Mouse (Mus musculus): Measurements from ENCODE around the gene Phox2b. TPM values are rescaled to one million over a fixed set of nuclear protein-coding genes. Genes with fewer than 3 reads are reported as not detected.

The Phox2b gene
- polyA plus RNA-seq, 1 experiment from 2014 or later: 2.2 TPM

DNA sequence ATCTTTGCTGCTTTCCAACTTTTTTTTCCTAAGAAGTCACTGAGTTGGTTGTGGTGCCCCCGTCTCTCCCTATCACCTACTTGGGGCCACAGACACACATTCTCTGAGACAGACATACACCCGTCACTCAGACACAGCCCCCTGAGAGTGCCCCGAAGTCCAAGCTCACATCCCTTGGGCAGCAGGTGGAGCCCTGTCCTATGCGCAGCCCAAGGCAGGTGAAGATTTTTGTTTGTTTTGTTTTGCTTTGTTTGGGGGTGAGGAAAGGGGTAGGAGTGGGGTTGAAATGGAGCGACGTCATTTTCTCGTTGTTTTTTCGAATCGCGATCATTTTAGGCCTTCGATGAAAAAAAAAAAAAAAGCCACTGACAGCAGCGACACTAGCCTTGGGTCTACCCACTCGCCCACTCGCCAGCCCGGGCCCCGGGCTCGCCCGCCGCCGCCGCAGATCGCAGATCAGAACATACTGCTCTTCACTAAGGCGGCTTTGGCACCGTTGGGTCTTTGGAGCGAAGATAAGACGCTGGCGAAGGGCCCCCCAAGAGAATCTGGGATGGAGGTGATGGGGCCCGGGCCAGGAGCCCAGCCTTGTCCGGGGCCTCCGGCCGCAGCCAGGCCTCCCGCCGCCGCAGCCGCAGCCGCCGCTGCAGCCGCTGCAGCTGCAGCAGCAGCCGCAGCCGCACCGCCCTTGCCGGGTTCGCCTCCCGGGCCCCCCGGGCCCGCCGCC, 3.3 kb downstream of the Phox2b start:
- Histone ChIP-seq H3K36me3 (ENCODE audit: control insufficient read depth, insufficient read depth, low read length) (no peaks in the 10 kb centered on the region), H3K9ac (replicated peaks; ENCODE audit: low read length) (no peak overlapping the region), H3K4me3 (replicated peaks; ENCODE audit: low read depth, low read length) (peak overlapping the region; percentile 17; the same call in 1 of the 2 replicates), H3K27ac (replicated peaks; ENCODE audit: low read depth, low read length) (no peak overlapping the region), H3K27me3 (ENCODE audit: control insufficient read depth, insufficient read depth, low read length) (peaks cover 88% of the 10 kb centered on the region), H3K9me3 (ENCODE audit: control insufficient read depth, low read length) (no peaks in the 10 kb centered on the region), H3K4me1 (ENCODE audit: control insufficient read depth, insufficient read depth, low read length) (no peaks in the 10 kb centered on the region), H3K4me2 (ENCODE audit: low read length) (peak overlapping the region; percentile 39)
- WGBS: under 1% methylated on average over 43 of the region's 47 CpGs
- DNase-seq (no peak), ATAC-seq (ENCODE audit: low FRiP score, low TSS enrichment) (no peak)

DNA sequence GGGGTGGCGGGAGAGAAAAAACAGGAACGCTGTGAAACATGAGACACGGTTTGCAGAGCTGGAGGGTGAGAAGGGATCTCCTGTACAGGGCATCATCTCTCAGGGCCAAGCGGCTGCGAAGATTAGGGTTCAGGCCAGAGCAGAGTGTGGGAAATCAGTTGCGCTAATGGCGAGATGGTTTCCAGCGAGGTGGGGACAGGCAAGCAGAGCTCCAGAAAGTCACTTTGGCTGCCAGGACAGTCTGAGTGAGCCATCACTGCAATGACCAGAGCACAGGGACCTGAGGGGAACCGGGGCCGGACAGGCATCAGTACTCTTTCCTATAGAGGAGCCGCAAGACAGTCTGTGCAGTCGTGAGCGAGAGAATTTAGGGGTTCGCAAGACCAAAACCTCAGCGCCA, 3.9 kb downstream of the Phox2b start:
- Histone ChIP-seq H3K4me3 (replicated peaks; ENCODE audit: low read depth, low read length) (no peak overlapping the region), H3K9ac (replicated peaks; ENCODE audit: low read length) (no peak overlapping the region), H3K27me3 (ENCODE audit: control insufficient read depth, insufficient read depth, low read length) (peaks cover 88% of the 10 kb centered on the region), H3K9me3 (ENCODE audit: control insufficient read depth, low read length) (no peaks in the 10 kb centered on the region), H3K4me2 (ENCODE audit: low read length) (no peak overlapping the region), H3K4me1 (ENCODE audit: control insufficient read depth, insufficient read depth, low read length) (no peaks in the 10 kb centered on the region), H3K27ac (replicated peaks; ENCODE audit: low read depth, low read length) (no peak overlapping the region), H3K36me3 (ENCODE audit: control insufficient read depth, insufficient read depth, low read length) (no peaks in the 10 kb centered on the region)
- WGBS: under 1% methylated on average over 15 of the region's 15 CpGs
- DNase-seq: peak; percentile 31
- ATAC-seq (ENCODE audit: low FRiP score, low TSS enrichment): no peak

DNA sequence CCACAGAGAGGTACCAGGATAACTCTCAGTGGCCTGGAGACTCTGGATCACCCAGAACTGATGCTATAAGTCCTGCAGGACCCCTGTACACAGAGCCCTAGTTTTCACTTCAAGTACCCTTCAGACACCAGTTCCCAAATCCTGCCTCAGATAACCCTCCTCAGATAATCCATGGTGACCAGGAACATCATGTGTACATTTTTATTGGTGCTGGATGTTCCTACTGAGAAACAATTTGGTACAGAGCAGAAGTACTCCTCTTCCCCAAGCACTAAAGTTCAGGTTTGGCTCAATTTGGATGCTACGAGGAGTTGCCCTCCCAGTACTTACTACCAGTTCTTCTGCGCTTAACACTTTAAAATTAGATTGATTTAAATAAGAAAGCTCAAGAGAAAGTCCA, 5.1 kb downstream of the Phox2b start:
- H3K27me3 ChIP-seq (ENCODE audit: control insufficient read depth, insufficient read depth, low read length): peaks cover 85% of the 10 kb centered on the region
- WGBS: 15% methylated on average over 2 of the region's 2 CpGs
- H3K9me3 ChIP-seq (ENCODE audit: control insufficient read depth, low read length): no peaks in the 10 kb centered on the region
- no peak overlapping the region for H3K27ac ChIP-seq (replicated peaks; ENCODE audit: low read depth, low read length)
- H3K36me3 ChIP-seq (ENCODE audit: control insufficient read depth, insufficient read depth, low read length): no peaks in the 10 kb centered on the region
- no peak overlapping the region for H3K4me2 ChIP-seq (ENCODE audit: low read length)
- ATAC-seq (ENCODE audit: low FRiP score, low TSS enrichment) (no peak), DNase-seq (no peak)
- H3K4me1 ChIP-seq (ENCODE audit: control insufficient read depth, insufficient read depth, low read length): no peaks in the 10 kb centered on the region
- no peak overlapping the region for H3K4me3 ChIP-seq (replicated peaks; ENCODE audit: low read depth, low read length)
- H3K9ac ChIP-seq (replicated peaks; ENCODE audit: low read length): no peak overlapping the region

DNA sequence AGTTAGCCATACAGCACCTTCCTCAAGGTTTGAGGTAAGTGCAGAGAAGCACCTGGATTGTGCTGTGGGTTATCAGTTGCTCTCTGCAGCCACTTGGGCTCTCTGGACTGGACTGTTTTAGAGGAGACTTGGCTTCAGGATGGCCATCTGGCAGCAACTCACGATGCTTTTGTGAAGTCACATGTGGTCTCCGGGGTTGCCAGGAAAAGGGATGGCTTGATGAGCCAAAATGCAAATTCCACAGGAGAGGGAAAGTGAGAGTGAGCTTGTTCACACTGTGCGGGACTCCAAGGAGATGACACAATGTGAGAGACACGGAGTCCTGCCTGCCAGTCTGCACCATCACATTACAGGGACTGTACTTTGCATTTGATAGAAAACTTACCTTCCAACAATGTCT, 7.3 kb downstream of the Phox2b start:
- 21% methylated on average over 4 of the region's 4 CpGs for WGBS
- Histone ChIP-seq H3K4me1 (ENCODE audit: control insufficient read depth, insufficient read depth, low read length) (no peaks in the 10 kb centered on the region), H3K36me3 (ENCODE audit: control insufficient read depth, insufficient read depth, low read length) (no peaks in the 10 kb centered on the region), H3K9me3 (ENCODE audit: control insufficient read depth, low read length) (no peaks in the 10 kb centered on the region), H3K9ac (replicated peaks; ENCODE audit: low read length) (no peak overlapping the region), H3K27ac (replicated peaks; ENCODE audit: low read depth, low read length) (no peak overlapping the region), H3K27me3 (ENCODE audit: control insufficient read depth, insufficient read depth, low read length) (peaks cover 67% of the 10 kb centered on the region), H3K4me2 (ENCODE audit: low read length) (no peak overlapping the region), H3K4me3 (replicated peaks; ENCODE audit: low read depth, low read length) (no peak overlapping the region)
- peak; percentile 62 for DNase-seq
- ATAC-seq (ENCODE audit: low FRiP score, low TSS enrichment): 0 out of 2 replicates have a peak, but pooled peaks have one; percentile 31

DNA sequence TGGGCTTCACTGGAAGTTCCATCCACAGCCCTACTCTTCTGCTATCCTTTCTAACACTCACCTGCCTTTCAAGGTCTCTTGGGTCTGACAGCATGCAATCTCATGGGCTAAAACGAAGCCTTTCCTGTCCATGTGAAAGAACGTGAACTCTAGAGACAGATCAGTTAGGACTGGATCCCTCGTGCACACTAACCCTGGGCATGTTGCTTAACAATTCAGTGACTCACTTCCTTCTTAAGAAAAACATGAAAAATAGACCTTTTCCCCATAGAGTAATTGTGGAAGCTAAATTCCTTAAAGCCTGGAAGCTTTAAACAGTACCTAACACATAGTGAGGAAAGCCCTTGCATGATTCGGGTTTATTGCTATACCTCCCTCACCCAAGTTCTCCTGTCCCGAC, 8.2 kb downstream of the Phox2b start:
- H3K4me3 ChIP-seq (replicated peaks; ENCODE audit: low read depth, low read length): no peak overlapping the region
- H3K27me3 ChIP-seq (ENCODE audit: control insufficient read depth, insufficient read depth, low read length): peaks cover 61% of the 10 kb centered on the region
- no peaks in the 10 kb centered on the region for H3K36me3 ChIP-seq (ENCODE audit: control insufficient read depth, insufficient read depth, low read length)
- ATAC-seq (ENCODE audit: low FRiP score, low TSS enrichment) (no peak), DNase-seq (no peak)
- WGBS: 78% methylated on average over 5 of the region's 5 CpGs
- no peak overlapping the region for H3K27ac ChIP-seq (replicated peaks; ENCODE audit: low read depth, low read length)
- H3K9ac ChIP-seq (replicated peaks; ENCODE audit: low read length): no peak overlapping the region
- H3K4me2 ChIP-seq (ENCODE audit: low read length): no peak overlapping the region
- no peaks in the 10 kb centered on the region for H3K9me3 ChIP-seq (ENCODE audit: control insufficient read depth, low read length)
- no peaks in the 10 kb centered on the region for H3K4me1 ChIP-seq (ENCODE audit: control insufficient read depth, insufficient read depth, low read length)

DNA sequence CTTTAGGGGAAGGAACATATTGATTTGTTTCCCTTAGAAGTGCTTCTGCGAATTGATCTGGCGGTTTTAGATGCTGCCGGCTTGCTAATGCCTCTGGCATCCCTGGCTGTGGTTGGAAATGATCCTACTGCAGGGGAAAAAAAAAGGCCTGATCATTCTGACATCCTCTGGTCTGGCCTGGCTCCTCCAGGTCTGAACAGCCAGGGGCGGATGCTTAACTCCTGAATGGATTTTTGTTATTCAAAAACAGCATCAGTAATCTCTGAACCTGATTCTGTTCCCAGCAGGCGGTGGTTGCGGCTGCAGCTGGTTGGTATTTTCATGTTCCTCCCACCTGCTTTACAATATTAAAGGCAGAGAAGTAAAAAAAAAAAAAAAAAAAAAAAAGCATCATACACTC, 16.0 kb downstream of the Phox2b start:
- ATAC-seq (ENCODE audit: low FRiP score, low TSS enrichment) (no peak), DNase-seq (peak; percentile 21)
- no peak overlapping the region for H3K4me3 ChIP-seq (replicated peaks; ENCODE audit: low read depth, low read length)
- no peaks in the 10 kb centered on the region for H3K4me1 ChIP-seq (ENCODE audit: control insufficient read depth, insufficient read depth, low read length)
- no peaks in the 10 kb centered on the region for H3K27me3 ChIP-seq (ENCODE audit: control insufficient read depth, insufficient read depth, low read length)
- WGBS: 29% methylated on average over 6 of the region's 6 CpGs
- H3K27ac ChIP-seq (replicated peaks; ENCODE audit: low read depth, low read length): no peak overlapping the region
- no peaks in the 10 kb centered on the region for H3K36me3 ChIP-seq (ENCODE audit: control insufficient read depth, insufficient read depth, low read length)
- no peaks in the 10 kb centered on the region; the same call in 1 of the 2 replicates for H3K9me3 ChIP-seq (ENCODE audit: control insufficient read depth, low read length)
- no peak overlapping the region for H3K9ac ChIP-seq (replicated peaks; ENCODE audit: low read length)
- no peak overlapping the region for H3K4me2 ChIP-seq (ENCODE audit: low read length)

DNA sequence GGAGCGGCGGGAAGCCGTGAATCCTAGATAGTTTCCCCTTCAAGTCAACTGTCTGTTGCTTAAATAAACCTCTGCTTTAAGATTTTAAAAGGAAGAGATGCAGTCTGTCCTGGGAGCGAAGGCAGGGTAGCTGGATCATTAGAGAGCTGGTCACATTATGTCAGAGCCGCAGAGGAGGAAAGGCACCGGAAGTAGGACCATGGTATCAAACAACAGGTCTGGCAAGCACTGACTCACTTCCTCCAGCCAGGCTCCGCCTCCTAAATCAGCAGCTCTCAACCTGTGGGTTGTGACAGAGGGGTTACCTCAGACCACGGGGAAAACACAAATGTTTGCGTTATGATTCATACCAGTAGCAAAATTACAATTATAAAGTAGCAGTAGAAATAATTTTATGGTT, 35.5 kb downstream of the Phox2b start:
- ATAC-seq (ENCODE audit: low FRiP score, low TSS enrichment) (no peak), DNase-seq (no peak)
- Histone ChIP-seq H3K9ac (replicated peaks; ENCODE audit: low read length) (no peak overlapping the region), H3K4me3 (replicated peaks; ENCODE audit: low read depth, low read length) (no peak overlapping the region), H3K27ac (replicated peaks; ENCODE audit: low read depth, low read length) (no peak overlapping the region), H3K27me3 (ENCODE audit: control insufficient read depth, insufficient read depth, low read length) (no peaks in the 10 kb centered on the region), H3K4me2 (ENCODE audit: low read length) (no peak overlapping the region), H3K9me3 (ENCODE audit: control insufficient read depth, low read length) (no peaks in the 10 kb centered on the region), H3K36me3 (ENCODE audit: control insufficient read depth, insufficient read depth, low read length) (no peaks in the 10 kb centered on the region), H3K4me1 (ENCODE audit: control insufficient read depth, insufficient read depth, low read length) (no peaks in the 10 kb centered on the region)
- 90% methylated on average over 9 of the region's 9 CpGs for WGBS

DNA sequence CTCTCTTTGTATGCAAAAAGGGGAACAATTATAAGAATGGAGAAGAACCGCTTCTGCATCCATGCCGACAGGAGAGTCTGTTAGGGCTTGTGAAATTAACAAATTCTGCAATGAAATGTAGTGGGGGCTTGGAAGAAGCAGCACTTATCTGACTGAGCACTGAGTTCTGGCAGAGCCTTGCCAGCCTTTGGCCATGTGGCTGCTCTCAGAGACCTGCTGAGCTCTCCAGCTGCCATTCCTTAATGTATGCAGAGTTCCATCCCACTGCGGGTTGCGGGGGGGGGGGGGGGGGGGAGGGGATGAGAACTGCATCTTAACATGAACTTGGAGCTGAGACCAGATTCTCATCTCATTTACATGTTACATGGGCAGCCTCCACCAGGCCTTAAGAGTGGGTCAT, 38.6 kb downstream of the Phox2b start:
- ATAC-seq (ENCODE audit: low FRiP score, low TSS enrichment): no peak
- Histone ChIP-seq H3K27ac (replicated peaks; ENCODE audit: low read depth, low read length) (no peak overlapping the region), H3K4me2 (ENCODE audit: low read length) (no peak overlapping the region), H3K27me3 (ENCODE audit: control insufficient read depth, insufficient read depth, low read length) (no peaks in the 10 kb centered on the region), H3K4me3 (replicated peaks; ENCODE audit: low read depth, low read length) (no peak overlapping the region), H3K9me3 (ENCODE audit: control insufficient read depth, low read length) (no peaks in the 10 kb centered on the region), H3K9ac (replicated peaks; ENCODE audit: low read length) (no peak overlapping the region), H3K4me1 (ENCODE audit: control insufficient read depth, insufficient read depth, low read length) (no peaks in the 10 kb centered on the region), H3K36me3 (ENCODE audit: control insufficient read depth, insufficient read depth, low read length) (no peaks in the 10 kb centered on the region)
- peak; percentile 13 for DNase-seq
- 42% methylated on average over 4 of the region's 4 CpGs for WGBS

DNA sequence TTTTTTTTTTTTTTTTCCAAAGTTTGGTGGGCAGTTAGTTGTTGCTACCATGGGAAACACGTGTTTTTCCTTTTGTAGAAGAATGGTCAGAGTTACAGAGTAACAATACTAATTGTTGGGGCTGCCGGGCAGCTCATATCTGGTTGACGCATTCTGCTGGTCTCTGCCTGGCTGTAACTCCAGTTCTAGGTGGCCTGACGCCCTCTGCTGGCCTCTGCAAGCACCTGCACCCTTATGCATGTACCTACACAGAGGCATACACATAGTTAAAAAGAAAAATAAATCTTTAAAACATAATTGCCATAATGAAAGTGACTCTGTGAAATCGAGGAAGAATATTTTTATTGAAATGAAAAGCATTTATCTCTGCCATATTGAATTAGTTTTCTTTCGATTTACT, 41.3 kb downstream of the Phox2b start:
- Histone ChIP-seq H3K27ac (replicated peaks; ENCODE audit: low read depth, low read length) (no peak overlapping the region), H3K4me1 (ENCODE audit: control insufficient read depth, insufficient read depth, low read length) (no peaks in the 10 kb centered on the region), H3K9me3 (ENCODE audit: control insufficient read depth, low read length) (no peaks in the 10 kb centered on the region), H3K27me3 (ENCODE audit: control insufficient read depth, insufficient read depth, low read length) (no peaks in the 10 kb centered on the region), H3K36me3 (ENCODE audit: control insufficient read depth, insufficient read depth, low read length) (peaks cover 10% of the 10 kb centered on the region; the same call in 1 of the 2 replicates), H3K4me2 (ENCODE audit: low read length) (no peak overlapping the region), H3K9ac (replicated peaks; ENCODE audit: low read length) (no peak overlapping the region), H3K4me3 (replicated peaks; ENCODE audit: low read depth, low read length) (no peak overlapping the region)
- ATAC-seq (ENCODE audit: low FRiP score, low TSS enrichment) (no peak), DNase-seq (no peak)
- WGBS: 88% methylated on average over 6 of the region's 6 CpGs

All from midbrain, embryonic 14.5 days (tissue).